Mouse (Mus musculus): ENCODE results near the gene Amhr2. TPM values are rescaled to one million over a fixed set of nuclear protein-coding genes. Genes with fewer than 3 reads are reported as not detected.

The Amhr2 gene
- total RNA-seq, 2 experiments from 2014 or later: 9.1 to 10.0 TPM

- intact Hi-C loops (cut with DNase I): no loop called here
- no peak for DNase-seq
These were observed 23.7 kb downstream of the Amhr2 start for GRCm38 (mm10) chr15:102468675-102469370.

GRCm38 (mm10) chr15:102470183-102470604, 25.0 kb downstream of the Amhr2 start, which contains the start of gene Pcbp2:
TSS of gene Pcbp2 (plus strand) at chr15:102470539.
- intact Hi-C loops (cut with DNase I): no loop called here
- DNase-seq: peak; percentile 85 to 95

DNA sequence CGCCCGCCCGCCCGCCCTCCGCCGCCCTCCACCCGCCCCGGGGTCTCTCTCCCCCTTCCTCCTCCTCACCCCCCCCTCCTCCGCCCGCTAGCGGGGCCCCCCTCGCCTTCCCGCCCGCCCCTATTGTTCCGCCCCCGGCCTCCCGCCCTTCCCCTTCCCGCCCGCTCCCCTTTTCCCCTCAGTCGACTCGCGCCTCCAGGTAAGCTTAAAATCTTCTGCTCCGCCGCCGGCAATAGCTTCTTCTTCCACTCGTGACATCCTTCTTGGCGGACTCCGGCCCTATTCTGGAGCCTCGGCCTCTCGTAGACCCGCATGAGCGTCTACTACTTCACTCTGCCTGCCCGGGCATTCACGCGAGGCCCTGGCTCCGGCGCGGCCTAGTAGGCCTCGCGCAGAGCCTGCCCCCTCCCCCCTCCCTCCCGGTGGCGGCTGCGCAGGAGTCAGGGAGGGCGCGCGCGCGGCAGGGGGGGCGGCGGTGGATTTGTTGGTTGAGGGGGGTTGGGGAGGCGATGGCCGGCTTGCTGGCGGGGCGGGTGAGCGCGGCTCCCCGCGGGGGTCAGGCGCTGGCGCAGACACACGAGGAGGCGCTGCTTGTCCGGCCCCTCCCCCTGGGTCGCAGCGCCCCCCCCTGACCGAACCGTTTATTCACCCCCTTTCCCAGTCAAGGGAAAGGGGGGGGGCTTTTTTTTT, 25.6 kb downstream of the Amhr2 start:
- DNase-seq: peak; percentile 78 to 81
- intact Hi-C loops (cut with DNase I): no loop called here

- DNase-seq: no peak
- intact Hi-C loops (cut with DNase I): no loop called here
These were observed 26.1 kb downstream of the Amhr2 start for GRCm38 (mm10) chr15:102471295-102471645.

- intact Hi-C loops (cut with DNase I): no loop called here
- DNase-seq: no peak
These were observed 26.6 kb downstream of the Amhr2 start for GRCm38 (mm10) chr15:102471727-102472126.

DNA sequence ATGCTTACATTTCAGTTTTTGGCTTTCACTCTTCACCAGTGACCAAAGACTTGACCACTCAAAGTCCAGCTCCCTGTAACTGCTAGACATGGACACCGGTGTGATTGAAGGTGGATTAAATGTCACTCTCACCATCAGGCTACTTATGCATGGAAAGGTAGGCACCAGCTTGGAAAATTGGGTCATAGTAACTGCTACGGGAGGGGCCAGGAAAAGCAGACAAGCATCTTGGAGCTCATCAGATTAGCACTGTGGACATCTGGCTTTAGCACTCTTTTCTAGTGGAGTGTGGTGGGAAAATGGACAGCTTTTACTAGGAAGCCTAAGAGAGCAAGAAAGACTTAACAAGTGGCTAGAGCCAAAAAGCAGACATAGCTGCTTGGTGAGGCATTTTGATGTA, 28.1 kb downstream of the Amhr2 start:
- DNase-seq: no peak
- intact Hi-C loops (cut with DNase I): no loop called here

DNA sequence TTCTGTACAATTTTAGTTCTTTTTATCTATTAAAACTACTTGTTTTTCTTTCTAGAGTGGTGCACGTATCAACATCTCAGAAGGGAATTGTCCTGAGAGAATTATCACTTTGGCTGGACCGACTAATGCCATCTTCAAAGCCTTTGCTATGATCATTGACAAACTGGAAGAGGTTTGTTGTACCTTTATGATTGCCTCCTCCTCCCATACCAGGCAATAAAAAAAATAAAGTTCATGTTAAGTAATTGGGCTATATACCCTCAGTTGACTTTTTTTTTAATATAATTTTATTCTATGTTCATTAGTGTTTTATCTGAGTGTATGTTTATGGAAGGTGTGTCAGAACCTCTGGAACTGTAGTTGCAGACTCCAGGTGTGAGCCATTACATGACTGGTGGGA, 29.4 kb downstream of the Amhr2 start:
- DNase-seq: no peak
- intact Hi-C loops (cut with DNase I): no loop called here

DNA sequence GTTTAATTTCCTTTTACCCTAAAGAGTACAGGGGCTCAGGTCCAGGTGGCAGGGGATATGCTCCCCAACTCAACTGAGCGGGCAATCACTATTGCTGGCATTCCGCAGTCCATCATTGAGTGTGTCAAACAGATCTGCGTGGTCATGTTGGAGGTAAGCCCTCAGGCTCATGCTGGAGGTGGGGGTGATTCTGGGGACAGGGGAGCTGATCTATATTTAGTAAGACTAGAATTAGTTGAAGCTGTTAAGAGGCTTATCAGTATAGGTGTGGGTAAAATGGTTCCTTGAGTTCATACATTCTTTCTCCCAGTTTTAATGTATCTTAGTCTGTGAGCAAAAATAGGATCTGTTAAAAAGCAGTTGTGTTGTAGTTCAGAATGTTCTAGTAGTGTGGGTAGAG, 38.0 kb downstream of the Amhr2 start:
- intact Hi-C loops (cut with DNase I): no loop called here
- DNase-seq: no peak

DNA sequence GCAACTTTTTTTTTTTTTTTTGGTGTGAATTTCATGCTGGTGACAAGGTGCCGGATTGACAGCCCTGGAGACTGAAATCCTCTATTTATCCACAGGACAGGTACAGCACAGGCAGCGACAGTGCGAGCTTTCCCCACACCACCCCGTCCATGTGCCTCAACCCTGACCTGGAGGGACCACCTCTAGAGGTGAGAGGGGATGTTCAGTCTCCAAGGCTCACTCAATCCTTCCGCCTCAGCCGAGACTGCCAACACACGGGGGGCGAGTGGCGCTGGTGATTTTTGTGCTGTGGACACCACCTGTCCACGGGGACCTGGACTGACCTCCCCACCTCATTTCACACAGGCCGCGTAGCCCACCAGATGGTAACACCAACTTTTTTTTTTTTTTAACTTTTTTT, 40.7 kb downstream of the Amhr2 start:
- intact Hi-C loops (cut with DNase I): no loop called here
- DNase-seq: no peak

DNA sequence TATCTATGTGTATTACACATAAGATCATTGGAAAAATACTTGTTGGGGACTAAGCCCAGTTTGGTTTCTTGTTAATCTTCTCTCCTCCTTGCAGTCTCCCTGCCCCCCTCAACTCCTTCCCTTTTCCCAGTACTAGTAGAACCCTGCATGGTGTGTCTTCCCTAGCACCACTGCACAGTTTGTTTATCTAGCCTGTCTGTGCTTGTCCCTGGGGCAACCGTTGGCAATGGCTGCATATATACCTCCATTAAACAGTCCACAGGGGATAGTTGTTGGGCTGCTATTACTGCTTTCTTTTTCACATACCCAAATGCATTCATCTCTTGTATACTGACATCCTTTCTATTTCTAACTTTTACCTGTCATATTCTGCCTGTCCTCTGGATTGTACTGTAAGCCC, 42.5 kb downstream of the Amhr2 start:
- intact Hi-C loops (cut with DNase I): no loop called here
- DNase-seq: no peak

DNA sequence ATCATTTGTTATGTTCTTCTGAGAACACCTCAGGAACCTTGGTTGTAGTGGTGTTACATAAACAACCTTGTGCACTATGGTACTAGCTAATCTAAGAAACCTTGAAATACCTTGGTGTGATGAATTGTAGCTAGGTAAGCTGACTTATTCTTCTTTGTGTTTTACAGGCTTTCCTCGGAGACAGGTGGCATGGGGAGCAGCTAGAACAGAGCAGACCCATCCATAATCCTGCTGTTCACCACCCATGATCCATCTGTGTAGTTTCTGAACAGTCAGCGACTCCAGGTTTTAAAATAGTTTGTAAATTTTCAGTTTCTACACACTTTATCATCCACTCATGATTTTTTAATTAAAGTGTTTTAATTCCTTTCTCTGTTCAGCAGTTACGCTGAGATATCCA, 53.2 kb downstream of the Amhr2 start:
- no peak for DNase-seq
- intact Hi-C loops (cut with DNase I): no loop called here

DNA sequence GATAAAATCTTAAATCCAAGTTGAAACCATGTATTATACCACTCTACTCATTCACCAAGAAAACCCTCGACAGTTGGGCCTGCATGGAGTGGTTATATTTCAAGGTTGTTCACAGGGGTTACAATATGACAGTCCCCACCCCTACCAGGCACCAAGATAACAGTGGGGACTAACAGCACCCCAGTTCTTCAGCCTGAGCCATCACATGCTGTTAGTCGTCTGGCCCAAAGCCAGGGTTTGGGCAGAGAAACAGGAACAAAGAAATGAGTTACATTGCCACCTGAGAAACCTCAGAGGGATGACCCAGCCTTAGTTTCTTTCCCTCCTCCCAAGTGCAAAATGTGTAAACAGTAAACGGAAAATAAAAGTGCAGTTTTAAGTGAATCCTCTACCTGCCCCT, 54.2 kb downstream of the Amhr2 start:
- no peak for DNase-seq
- intact Hi-C loops (cut with DNase I): no loop called here

DNA sequence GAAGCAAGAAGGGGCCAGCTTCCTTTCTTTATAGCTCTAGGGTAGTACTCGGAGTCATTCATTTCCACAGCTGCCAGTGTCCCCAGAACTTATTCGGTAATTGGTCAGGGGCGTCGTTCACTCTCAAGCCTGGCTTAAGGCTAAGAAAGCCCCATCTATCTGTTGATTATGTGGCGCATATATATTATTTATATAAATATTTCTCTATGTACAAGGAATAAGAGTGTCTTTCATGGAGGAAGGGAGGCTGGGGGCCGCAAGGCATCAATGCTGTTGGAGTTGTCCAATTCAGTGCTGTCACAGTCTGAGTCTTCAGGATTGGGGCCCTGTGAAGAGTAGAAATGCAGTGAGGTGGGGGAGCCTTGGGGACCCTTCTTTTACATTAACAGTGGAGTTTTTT, 54.7 kb downstream of the Amhr2 start:
- intact Hi-C loops (cut with DNase I): no loop called here
- DNase-seq: no peak

DNA sequence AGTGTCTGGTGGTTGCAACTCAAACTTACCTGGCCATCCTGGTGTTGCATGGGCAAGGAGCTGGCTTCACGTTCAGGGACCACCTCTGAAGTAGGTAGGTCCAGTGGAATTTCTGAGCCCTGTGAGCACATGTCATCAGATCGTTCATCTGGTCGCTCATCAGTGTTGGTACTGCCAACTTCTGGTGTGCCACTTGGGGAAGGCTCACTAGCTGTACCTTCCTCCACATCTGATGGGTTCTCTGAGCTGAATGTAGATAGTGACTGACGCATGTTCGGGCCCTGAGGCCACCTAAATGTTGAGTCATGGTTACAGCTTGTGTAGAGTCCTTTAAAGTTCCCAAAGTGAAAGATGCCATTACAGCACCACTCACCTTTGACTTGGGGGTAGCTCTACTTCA, 55.3 kb downstream of the Amhr2 start:
- intact Hi-C loops (cut with DNase I): no loop called here
- DNase-seq: no peak

DNA sequence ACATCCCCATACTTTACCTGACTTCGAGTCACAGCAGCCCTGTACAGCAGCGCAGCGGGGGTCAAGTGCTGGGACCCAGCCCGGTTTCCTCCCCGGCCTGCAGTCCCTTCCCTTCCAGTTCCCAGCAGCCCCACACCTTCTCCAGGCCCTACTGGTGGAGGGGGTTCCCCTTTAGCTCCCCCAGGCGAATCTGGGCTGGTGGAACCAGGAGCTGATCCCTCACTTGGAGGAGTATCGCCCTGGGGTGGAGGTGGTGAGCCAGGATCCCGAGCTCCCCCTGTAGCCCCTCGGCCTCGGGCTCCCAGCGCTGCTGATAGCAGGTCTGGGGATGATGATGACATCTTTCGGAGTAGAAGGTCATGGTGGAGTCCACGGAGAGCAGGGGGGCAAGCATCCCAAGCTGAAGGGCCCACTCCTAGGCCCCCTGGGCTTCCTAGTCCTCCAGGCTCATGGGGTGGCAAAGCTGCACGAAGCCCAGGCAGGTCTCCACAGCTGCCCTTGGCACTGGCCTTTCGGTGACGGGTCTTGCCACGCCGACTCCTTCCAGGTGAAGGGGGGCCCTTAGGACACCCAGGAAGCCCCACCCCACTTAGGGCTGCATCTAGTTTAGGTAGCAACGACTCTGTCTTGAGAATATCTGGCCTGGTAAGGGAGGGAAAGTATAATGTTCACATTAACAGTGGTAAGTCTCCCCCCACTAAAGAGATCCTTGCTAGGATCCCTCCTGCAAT, 56.1 kb downstream of the Amhr2 start:
- intact Hi-C loops (cut with DNase I): no loop called here
- DNase-seq: no peak

DNA sequence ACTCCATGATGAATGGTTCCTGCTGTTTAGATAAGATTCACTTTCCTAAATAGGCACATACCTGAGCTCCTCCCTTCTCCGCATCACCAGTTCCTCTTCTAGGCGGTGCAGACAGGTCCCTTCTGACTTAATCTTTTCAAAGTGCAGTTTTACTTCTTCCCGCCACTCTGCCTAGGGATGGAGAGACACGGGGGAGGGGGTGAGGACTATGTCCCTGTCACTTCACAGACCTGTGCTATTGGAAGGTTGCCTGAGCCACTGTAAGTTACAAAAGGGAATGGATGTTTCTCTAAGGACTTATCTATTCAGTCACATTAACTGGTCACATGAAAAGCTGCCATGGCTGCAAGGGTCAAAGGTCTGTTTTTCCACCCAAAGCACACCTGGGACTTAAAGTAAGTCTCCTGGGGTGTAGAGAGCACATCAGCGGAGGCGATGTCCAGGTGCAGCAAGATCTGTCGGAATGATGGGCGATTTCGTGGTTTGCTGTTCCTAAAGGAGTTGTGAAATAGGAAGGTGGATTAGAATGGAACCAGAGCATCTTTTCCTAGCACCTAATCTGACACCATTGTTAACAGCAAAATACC, 57.2 kb downstream of the Amhr2 start:
- no peak for DNase-seq
- intact Hi-C loops (cut with DNase I): no loop called here

DNA sequence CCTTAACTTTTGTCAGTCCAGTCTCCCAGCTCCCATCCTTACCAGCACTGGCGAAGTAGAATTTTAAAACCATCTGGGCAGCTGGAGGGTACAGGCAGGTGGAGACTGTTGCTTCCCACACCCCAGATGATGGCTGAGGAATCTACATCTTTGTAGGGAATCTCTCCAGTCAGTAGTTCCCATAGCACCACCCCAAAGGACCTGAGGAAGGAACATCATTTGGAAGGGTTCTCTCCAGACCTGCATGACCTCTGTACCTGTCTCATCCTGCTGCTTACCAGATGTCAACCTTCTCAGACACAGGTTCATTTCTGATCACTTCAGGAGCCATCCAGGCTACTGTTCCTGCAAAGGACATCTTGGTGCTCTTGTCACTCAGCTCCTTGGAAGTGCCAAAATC, 58.3 kb downstream of the Amhr2 start, which contains the start of gene Gm10337:
Gm10337 (plus strand) TSS at position 276 of the 400 bp plus-strand sequence.
- intact Hi-C loops (cut with DNase I): no loop called here
- no peak for DNase-seq
